Mouse (Mus musculus): ENCODE results near the gene Foxd1. TPM values are rescaled to one million over a fixed set of nuclear protein-coding genes. Genes with fewer than 3 reads are reported as not detected.

Gene Foxd1
- polyA plus RNA-seq, 1 experiment from 2014 or later = 0.89 TPM

- H3K36me3 ChIP-seq (replicated peaks) = no peaks in the 10 kb centered on the region
- H3K27me3 ChIP-seq (replicated peaks) = peaks cover 60% of the 10 kb centered on the region
- no peak overlapping the region for H3K9ac ChIP-seq
- ATAC-seq (replicated peaks) = 0 out of 2 replicates have a peak, but pooled peaks have one; percentile 3
- H3K9me3 ChIP-seq = no peaks in the 10 kb centered on the region
- no peak overlapping the region for H3K4me2 ChIP-seq
- H3K4me3 ChIP-seq = no peak overlapping the region
- peaks cover 20% of the 10 kb centered on the region for H3K4me1 ChIP-seq
- 23% methylated on average over 6 of the region's 6 CpGs for WGBS
- no peak overlapping the region for H3K27ac ChIP-seq
Observed at GRCm38 (mm10) chr13:98392031-98392430, 38.0 kb downstream of the Foxd1 start.

- WGBS = 31% methylated on average over 10 of the region's 10 CpGs
- Histone ChIP-seq H3K4me2 (no peak overlapping the region), H3K36me3 (replicated peaks) (no peaks in the 10 kb centered on the region), H3K27ac (no peak overlapping the region), H3K4me3 (no peak overlapping the region), H3K9ac (no peak overlapping the region), H3K27me3 (replicated peaks) (peaks cover 53% of the 10 kb centered on the region), H3K4me1 (peaks cover 20% of the 10 kb centered on the region), H3K9me3 (no peaks in the 10 kb centered on the region)
- no peak for ATAC-seq (replicated peaks)
Observed at GRCm38 (mm10) chr13:98393356-98394070, 39.5 kb downstream of the Foxd1 start.

Other genes starting within 250 kb of the Foxd1 start
- 27.0 and 27.5 TPM in 2 replicates for gene Arhgef28, start 147.8 kb upstream of the Foxd1 start, polyA plus RNA-seq (2015; fragmentation: Nextera tagmentation; extraction: Ambion mirVana)
- 32.3 and 34.1 TPM in 2 replicates for gene Utp15, start 91.2 kb upstream of the Foxd1 start, polyA plus RNA-seq (2015; fragmentation: Nextera tagmentation; extraction: Ambion mirVana)
- gene Ankra2, start 91.2 kb upstream of the Foxd1 start, polyA plus RNA-seq (2015; fragmentation: Nextera tagmentation; extraction: Ambion mirVana) = 73.8 and 79.0 TPM in 2 replicates
- not detected in 2 replicates for gene Gm21976, start 74.4 kb upstream of the Foxd1 start, polyA plus RNA-seq (2015; fragmentation: Nextera tagmentation; extraction: Ambion mirVana)
- gene Btf3, start 37.2 kb upstream of the Foxd1 start, polyA plus RNA-seq (2015; fragmentation: Nextera tagmentation; extraction: Ambion mirVana) = 426 and 445 TPM in 2 replicates
- gene Gm10320, start 137.8 kb downstream of the Foxd1 start, polyA plus RNA-seq (2015; fragmentation: Nextera tagmentation; extraction: Ambion mirVana) = 0.56 and 1.1 TPM in 2 replicates